Mouse (Mus musculus) lung, adult 2 months (tissue): ENCODE measurements at regions not wholly inside any gene's neighbourhood (a gene's known extent, or its start where the extent isn't known, plus 50 kb on each side); places are given as distances from the start of the nearest gene placed in this dataset.

ENCODE experiments used
- CTCF ChIP-seq: fragments of 200-500 bp; IDR thresholded peaks from 2 replicates; pipeline ENCODE4 v1.5.1; 2011; ENCODE audit warnings: mild to moderate bottlenecking, low read length, control low read depth; ENCODE audit not compliant: insufficient read depth
- POLR2A ChIP-seq: fragments of 200-500 bp; IDR thresholded peaks from 2 replicates; pipeline ENCODE4 v1.6.1; 2011; ENCODE audit warnings: low read depth, mild to moderate bottlenecking, control low read depth, low read length, borderline replicate concordance; ENCODE audit errors: extremely low read depth

DNA sequence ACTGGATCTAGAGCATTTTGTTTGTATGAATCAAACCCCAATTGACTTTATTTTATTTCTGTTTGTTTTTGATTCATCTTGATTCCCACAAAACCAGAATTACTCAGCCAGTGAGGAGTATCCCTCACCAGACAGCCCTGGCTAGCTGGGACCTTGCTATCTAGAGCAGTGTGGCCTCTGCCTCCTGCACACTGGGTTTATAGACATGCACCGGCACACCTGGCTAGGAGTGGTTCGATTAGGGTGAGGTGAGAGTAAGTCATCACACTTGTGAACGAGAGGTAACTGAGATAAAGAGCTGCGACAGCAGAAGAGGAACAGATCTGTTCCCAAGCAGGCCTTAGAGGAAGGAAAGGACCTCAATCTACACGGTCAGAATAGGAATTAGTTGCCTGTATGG is 125.2 kb upstream of the Cdk6 start:
- TF ChIP-seq POLR2A (no peak), CTCF (no peak)
